Mouse (Mus musculus) adrenal gland, postnatal 4 days (tissue): ENCODE measurements around the gene Pomt1. TPM values are rescaled to one million over a fixed set of nuclear protein-coding genes. Genes with fewer than 3 reads are reported as not detected.
A peak's percentile ranks its signal among the peaks of the same experiment; 100 is the strongest.

ENCODE experiments used
- DNase-seq, 2 experiments: peaks; one replicate each; pipeline ENCODE4 v3.0.0; 2021 to 2022; ENCODE audit warnings: low spot score in 2 of 2, mixed read lengths in 2 of 2
- long read RNA-seq, 2 experiments: library from polyadenylated mRNA; stranded (forward); transcript quantifications; one replicate each; pipeline ENCODE4 v2.0.0; 2021
- total RNA-seq, 2 experiments: library from RNA; stranded (reverse); gene quantifications; 2 replicates each; pipeline ENCODE4 v1.2.3; 2021

The Pomt1 gene
- 10 to 100 TPM; 36.7 to 40.4 TPM for total RNA-seq
- long read RNA-seq, experiment 1, partial matches to known transcripts = 2 of 4 reads
- long read RNA-seq, experiment 1, other reads (novel, unspliced or antisense) = 0 of 4 reads
- long read RNA-seq, experiment 2, transcript Pomt1-201 (20 exons, 2,918 nt) = major isoform, 11 of 24 reads
- long read RNA-seq, experiment 2, partial matches to known transcripts = 10 of 24 reads
- long read RNA-seq, experiment 2, other reads (novel, unspliced or antisense) = 3 of 24 reads

DNA sequence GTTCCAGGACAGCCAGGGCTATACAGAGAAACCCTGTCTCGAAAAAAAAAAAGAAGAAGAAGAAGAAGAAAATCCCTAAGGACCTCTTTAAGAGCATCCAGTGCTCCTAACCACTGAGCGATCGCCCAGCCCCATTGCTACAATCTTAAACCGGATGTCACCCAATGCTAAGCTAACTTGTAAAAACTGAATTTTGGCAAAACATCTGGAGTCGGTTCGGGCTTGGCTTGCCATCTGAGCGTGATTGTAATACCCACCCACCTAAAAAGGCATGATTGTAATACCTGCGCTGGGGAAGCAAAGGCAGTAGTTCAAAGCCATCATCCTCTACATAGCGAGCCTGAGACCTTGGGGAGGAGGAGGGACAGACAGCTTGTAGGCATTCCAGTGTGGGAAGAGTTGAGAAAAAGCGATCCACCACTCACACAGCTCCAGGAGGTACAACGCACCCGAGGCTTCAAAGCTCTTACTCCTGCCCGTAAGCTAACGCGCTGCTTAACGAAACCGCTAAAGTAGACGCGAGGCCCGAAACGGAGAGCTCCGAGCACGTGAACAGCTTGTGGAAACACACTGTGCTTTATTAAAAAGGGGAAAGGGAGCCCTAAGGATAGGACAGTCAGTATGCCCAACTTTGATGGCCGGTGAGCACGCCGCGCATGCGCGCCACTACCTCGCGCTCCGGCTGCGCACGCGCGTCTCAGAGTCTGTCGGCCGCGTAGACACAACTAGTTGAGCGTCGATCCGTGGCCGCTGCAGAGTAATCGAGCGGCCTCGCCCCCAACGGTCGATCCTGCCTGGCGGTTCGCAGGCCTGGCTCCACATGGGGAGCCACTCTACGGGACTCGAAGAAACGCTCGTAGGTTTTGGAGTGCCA, at the start of gene Pomt1:
TSS of gene Pomt1 (plus strand) at position 705 of the 874 bp plus-strand sequence.
- peak; percentile 66 to 80 for DNase-seq

DNA sequence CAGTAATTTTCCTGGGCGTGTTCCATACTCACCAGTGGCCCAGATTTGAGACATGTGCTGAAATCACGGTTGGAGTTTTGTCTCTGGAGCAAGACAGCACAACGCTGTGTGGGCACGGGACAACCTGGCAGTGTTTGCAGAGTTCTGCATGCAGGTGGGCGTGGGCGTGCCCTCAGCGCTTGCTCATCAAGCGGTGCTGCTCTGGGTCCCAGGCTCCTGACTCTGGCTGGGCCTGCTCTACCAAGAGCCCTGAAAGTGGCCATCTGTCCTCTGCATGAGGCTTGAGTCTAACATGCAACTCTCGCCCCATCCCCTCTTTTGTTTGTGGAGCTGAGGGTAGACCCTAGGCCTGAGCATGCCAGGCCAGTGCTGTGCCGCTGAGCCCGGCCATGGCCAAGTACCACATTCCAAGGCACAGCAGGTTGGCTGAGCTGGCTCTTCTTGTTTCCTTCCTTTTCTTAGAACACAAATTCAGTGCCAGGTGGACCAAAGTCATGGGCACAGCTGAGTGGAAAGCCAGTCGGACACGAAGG, 49.3 kb upstream of the Pomt1 start:
- no peak for DNase-seq

GRCm38 (mm10) chr2:32187649-32188048, 48.7 kb upstream of the Pomt1 start:
- no peak for DNase-seq

DNA sequence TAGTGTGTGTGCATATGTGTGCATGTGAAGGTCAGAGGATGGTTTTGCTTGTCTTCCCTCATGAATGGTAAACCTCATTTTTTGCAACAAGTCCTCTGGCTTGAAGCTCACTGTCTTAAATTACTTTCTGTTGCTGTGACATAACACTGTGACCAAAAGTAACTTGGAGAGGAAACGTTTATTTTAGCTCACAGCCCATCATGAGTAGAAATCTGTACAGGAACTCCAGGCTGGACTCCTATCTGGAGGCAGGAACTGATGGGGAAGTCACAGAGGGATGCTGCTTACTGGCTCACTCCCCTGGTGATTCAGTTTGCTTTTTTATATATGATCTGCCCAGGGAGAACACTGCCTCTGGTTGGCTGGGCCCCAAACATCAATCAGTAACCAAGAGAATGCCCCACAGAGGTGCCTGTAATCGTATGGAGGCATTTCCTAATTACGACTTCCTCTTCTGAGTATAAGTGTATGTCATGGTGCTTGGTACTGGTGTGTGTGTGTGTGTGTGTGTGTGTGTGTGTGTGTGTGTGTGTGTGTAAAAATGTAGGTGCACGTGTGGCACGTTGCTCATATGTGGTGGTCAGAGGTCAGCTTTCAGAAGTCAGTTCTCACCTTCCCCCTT, 47.2 kb upstream of the Pomt1 start:
- no peak for DNase-seq

DNA sequence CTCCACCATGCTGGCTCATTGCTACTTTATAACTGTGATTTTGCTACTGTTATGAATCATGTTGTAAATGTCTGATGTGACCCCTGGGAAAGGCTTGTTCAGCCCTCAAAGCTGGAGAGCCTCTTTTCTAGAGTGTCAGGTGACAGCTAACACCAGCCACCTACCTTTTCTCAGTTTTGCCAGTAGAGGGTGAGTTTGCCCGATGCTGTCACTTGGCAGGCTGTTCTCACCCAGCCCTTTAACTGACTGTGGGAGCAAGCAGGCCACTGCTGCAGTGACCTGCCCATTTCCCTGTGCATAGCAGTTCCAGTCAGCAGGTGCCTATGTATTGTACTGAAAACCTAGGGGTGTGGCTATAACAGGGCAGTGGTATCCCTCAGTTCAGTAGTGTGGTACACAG, 45.8 kb upstream of the Pomt1 start:
- DNase-seq = no peak

DNA sequence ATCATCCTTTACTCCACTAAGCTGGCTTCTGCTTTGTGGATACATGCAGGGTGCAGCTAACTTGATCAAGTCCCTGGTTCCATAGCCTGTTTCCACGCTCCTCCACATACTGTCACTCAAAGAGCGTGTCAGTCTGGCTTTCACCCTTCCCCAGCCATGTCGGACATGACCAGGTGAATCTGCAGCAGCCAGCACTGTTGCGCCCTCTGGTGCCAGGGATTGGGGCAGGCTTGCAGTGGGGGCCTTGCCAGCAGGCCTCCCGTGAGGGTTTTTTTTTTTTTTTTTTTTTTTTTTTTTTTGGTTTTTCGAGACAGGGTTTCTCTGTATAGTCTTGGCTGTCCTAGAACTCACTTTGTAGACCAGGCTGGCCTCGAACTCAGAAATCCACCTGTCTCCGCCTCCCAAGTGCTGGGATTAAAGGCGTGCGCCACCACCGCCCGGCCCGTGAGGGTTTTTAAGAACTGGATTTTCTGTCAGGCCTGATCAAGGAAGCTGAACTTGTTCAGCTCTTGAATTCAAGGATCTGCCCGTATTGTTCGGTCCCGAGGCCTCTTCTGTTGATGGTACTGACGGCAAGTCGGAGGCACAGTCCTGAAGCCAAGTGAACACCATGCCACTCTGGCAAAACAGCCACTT, 44.4 kb upstream of the Pomt1 start:
- peak in 1 of 2 experiments; percentile 40 for DNase-seq

GRCm38 (mm10) chr2:32198977-32199376, 37.4 kb upstream of the Pomt1 start:
- no peak for DNase-seq

DNA sequence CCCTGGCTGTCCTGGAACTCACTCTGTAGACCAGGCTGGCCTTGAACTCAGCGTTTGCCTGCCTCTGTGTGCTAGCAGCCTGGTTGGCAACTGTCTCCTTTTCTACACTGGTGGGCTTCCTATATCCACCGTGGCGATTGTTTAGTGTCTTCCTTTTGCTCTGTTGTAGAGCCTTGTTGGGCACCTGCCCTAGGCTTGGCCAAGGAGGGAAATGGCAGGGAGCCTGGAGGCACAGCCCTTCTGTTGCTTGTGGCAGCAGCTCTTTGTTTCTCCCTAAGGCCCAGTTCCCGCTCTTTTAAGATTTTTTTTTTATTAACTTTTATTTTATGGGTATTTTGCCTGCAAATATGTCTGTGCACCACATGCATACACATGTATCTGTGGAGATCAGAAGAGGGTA, 36.4 kb upstream of the Pomt1 start:
- no peak for DNase-seq

DNA sequence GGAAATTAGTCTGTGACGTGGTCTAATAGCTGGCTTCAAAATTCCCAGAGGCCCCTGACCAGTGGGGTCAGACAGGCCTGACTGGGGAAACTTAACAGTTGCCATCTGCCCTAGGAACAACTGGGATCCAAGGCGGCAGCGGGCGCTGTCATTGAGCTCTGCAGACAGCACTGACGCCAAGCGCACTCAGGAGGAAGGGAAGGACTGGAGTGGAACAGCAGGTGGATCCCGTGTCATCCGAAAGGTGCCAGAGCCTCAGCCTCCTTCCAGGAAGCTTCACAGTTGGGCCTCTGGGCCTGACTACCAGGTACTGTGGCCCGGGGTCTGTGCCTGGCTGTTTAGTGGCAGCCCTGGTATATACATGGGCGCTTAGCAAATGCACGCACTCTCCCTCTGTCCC, 35.7 kb upstream of the Pomt1 start:
- no peak for DNase-seq

- no peak for DNase-seq
Observed at GRCm38 (mm10) chr2:32201527-32201926, 34.9 kb upstream of the Pomt1 start.

- DNase-seq = no peak
Observed at GRCm38 (mm10) chr2:32203853-32204252, 32.5 kb upstream of the Pomt1 start.

- no peak for DNase-seq
Observed at GRCm38 (mm10) chr2:32207682-32208081, 28.7 kb upstream of the Pomt1 start.

GRCm38 (mm10) chr2:32211689-32212088, 24.7 kb upstream of the Pomt1 start:
- no peak for DNase-seq

GRCm38 (mm10) chr2:32213000-32213399, 23.4 kb upstream of the Pomt1 start:
- DNase-seq = no peak

DNA sequence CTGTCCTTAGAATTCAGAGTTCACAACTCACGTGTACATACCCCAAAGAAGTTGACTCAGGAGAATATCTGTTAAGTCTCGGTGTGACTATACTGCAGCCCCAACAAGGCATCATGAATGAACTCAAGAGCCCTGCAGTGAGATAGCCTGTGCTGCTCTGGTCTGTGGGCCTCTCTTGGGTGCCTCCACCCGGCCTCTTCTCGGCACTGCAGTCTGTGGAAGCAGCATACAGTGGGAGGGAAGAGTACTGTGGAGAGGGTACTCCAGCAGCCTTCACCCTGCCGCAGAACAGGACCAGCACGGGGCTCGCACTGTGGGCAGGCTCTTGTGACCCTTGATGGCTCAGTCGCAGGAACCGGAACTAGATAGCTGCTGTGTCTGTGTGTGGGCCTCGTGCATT, 20.8 kb upstream of the Pomt1 start:
- no peak for DNase-seq

DNA sequence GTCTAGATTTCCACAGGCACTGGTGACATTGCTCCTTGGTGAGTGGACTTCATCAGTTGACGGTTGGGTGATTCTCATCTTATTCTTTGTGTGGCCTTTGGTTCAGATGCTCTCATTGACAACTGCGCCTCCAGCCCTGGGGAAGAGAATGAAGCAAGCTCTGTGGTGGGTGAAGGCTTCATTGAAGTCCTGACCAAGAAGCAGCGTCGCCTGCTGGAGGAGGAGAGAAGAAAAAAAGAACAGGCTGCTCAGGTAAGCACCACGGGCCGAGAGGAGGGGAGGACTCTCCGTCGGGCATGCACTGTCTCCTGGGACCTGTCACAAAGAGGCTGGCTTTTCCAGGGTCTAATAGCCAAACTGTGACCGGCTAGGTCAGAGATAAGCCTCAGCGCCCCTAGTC, 19.9 kb upstream of the Pomt1 start:
- no peak for DNase-seq

- no peak for DNase-seq
Observed at GRCm38 (mm10) chr2:32217656-32218055, 18.7 kb upstream of the Pomt1 start.

- no peak for DNase-seq
Observed at GRCm38 (mm10) chr2:32218113-32218512, 18.3 kb upstream of the Pomt1 start.

DNA sequence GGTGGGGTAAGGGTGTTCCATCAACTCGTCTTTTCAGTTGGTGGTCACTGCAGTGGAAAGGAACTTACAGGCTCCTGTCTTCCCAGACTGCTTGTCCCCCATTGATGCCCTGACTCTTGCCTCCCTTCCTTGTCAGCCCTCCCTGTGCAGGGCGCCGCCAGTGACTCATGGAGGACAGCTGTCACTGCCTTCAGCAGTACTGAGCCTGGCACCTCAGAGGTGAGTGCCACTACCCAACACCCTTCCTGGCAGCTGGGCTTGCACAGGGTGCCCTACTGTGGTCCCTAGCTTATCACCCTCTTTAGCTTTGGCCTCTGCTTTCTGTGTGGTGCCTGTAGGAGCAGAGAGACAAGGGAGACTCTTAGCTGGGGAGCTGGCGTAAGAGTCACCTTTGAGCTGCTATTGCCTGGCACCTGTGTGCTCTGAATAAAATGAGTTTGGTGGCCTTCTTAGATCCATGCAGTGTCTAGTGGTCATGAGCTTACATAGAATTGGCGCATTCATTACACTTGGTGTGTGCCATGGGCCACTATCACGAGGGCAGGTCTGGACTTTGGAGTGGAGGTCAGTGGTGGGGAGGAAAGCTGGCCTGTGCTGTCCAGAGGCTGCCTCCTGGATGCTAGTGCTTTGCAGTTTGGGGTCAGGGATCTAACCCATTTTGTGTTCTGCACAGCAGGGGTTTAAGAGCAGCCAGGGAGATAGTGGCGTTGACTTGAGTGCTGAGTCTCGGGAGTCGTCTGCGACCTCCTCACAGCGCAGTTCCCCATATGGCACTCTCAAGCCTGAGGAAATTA, 17.7 kb upstream of the Pomt1 start:
- DNase-seq = no peak

- DNase-seq = no peak
Observed at GRCm38 (mm10) chr2:32219501-32219900, 16.9 kb upstream of the Pomt1 start.

DNA sequence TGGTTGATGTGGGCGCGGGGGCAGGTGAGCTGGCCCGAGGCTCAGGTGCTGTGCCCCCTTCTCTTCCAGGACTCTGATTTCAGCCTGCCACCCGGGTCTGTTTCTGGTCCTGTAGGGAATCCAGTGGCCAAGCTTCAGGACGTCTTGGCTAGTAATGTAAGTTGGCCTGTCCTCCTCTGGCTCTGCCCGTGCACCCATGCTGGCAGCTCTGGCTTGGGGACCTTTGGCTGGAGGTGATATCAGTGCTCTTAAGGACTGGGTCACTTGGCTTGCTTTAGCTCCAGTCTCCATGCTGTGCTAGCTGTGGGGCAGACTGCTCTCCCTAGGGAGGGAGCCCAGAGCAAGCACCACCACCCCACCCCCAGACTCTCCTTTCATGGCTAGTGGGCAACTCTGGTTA, 16.4 kb upstream of the Pomt1 start:
- no peak for DNase-seq
